Mouse (Mus musculus) lung, adult 18-20 months (tissue): ENCODE data around the gene Runx3.

ENCODE experiments used
- DNase-seq, 2 experiments: peaks; one replicate each; pipeline ENCODE4 v3.0.0; 2022; ENCODE audit warnings: mixed read lengths in 2 of 2

Gene Runx3

DNA sequence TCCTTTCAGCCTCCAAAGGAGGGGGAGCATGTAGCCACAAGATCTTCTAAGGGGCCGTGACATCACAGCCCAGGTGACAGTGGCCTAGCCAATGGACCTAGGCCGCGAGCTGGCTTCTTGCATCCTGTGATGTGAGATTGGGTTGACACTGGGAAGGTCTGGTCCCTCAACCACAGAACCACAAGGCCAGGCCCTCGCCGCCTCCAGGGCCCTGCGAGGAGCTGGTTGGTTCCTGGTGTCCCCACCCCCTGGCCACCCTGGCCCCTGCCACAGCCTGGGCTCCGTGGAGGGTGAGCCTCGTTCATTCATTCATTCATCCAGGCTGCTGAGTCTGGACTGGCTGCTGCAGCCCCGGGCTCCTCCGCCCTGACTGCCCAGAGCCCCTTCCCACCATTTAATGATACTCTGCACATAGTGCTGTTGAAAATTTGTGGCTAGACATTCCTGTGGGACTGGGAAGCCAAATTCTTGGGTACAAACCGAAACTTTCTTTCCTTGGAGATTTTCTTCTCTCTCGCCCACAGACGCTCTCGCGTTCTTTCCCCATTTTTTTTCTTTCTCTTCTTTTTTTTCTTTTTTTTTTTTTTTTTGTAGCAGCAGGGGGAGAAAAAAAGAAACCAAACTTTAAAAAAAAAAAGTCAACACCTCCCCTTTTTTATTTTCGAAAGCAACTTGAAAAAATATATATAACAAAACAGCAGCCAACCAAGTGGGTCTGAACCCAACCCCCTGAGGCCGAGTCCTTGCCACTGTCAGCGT is at the start of gene Runx3:
TSS of gene Runx3 (plus strand) at position 311 of the 759 bp plus-strand sequence.
- peak; percentile 25 to 50 for DNase-seq

DNA sequence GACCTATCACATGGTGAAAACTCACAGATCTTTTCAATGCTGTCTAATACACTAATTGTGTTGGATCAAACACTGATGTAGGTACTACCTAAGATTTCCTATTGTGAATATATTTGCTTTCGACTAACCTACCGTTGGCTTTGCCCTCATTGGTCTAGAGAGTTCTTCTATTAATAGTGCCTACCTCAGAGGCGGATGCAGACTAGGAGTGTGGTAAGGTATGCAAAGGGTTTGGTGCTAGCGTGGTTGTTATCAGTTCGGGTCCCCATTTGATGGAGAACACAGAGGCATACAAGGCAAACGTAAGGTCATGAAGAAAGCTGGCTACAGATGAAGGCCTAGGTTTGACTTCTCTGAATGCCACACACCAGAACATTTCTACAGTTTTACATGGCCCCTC is 47.8 kb upstream of the Runx3 start:
- DNase-seq, result no peak

DNA sequence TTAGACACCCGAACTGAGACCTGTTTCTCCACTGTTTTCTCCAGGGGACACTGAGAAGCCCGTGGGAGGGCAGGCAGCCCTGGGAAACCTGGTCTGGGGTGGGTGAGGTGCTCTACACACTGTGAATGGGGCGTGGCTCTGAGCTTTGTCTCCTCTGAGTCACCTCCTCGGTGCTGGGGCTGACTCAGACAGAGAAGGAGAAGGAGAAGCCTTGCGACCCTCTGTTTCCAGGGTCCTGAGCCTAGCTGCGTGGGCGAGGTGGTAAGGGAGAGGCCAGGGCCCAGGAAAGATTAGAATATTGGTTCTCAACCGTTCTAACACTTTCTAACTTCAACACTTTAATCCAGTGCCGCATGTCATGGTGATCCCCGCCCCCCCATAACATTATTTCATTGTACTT is 46.9 kb upstream of the Runx3 start:
- DNase-seq, result no peak

DNA sequence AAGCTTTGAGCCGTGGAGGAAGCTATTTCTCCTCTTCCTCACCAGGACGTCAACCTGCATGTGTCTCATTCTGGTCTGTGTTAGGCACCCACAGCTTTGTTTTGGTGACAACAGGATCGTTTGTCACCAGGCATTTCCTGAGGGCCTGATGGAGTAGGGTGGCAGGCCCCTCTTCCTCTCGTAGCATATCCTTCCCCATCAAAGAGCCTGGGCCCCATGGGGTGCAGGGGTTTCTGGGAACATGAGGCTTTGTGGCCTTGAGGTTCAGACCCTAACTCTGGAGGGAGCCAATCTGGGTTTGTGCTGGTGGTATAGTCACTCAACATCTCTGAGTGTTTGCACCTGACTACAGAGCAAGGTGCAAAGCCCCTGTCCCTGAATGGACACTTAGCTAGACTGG is 45.8 kb upstream of the Runx3 start:
- DNase-seq, result no peak

DNA sequence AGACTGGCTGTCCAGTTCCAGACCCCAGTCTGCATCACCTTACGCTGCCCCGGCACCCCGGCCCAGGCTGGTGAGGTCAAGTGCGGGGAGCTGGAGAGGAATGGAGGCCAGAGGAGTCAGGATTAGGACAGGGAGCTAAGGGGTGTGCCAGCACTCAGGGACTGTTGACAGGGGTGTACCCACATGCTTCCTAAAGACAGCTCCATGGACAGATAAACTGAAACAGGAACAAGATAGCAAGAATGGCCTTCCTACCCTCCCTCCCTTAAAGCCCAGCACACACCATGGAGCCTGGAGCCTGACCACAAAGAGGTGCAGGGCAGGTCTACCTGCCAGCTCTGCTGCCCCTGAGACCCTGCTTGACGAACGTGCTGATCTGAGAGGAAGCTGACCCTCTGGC is 45.1 kb upstream of the Runx3 start:
- no peak for DNase-seq

DNA sequence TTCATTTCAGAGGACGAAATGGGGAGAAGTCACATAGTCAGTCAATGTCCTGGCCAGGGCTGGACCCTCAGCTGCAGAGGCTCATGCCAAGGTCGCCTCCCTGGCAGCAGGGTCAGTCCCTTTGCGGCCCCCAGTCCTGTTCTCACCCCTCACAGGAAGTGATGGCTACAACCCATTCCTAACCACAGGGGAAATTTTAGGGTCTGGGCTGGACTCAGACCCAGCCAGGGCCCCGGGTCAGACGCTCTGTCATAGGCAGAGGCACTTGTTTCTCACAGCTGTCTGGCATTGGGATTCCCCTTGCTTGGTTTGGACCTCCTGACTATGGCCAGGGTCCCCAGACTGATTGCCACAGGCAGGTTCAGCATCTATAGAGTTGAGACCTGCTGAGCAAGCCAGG is 43.8 kb upstream of the Runx3 start:
- DNase-seq, result no peak

DNA sequence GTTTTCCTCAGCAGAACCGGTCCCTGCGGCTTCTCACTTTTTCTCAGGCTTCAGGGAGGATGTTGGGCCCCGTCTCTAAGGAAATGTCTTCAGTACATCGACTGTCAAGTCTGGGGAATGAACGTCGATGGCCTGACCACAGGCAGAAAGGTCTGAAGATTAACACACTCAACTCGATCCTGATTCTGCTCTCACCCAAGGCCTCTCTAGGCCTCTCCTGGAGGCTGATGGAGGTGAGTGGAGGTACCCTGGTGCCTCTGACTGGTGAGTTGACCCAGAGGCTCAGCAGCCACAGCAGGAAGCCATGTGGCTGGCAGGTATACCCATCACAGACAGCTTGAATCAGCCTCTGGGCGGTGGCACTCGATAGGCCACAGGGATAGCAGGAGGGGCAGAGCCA is 43.3 kb upstream of the Runx3 start:
- DNase-seq, result no peak

DNA sequence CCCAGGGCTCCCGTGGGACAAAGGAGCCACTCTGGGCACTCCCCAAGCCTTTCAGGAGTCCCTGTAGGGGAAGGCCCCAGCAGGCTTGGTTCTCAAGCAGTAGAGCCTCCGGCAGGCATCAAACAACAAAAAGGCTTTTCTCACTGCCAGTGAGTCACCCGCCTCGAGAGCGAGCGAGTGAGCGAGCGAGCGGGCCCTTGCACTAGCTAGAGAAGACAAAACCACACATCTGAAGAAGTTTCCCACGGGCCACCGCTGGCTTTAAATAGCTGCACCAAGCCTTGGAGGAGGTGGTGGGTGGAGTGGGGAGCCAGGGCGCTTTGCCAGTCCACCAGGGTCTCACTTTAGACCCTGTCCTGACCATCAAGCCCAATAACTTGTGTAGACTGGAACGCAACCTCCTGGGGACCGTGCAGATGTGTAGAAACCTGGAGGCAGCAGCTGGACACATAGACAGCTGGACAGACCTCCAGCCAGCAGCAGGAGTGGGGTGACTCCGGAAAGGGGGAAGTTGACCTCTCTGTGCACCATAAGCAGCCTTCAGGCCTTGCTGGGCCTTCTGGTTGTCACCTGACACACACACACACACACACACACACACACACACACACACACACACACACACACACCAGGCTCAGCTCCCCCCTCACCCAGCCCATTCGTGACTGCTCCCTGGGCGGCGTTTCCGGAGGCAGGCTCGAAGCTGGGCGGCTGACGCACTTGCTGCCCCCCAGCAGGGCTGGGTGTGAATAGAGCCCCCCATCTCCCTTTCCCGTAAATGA is 40.4 kb upstream of the Runx3 start:
- DNase-seq, result no peak

DNA sequence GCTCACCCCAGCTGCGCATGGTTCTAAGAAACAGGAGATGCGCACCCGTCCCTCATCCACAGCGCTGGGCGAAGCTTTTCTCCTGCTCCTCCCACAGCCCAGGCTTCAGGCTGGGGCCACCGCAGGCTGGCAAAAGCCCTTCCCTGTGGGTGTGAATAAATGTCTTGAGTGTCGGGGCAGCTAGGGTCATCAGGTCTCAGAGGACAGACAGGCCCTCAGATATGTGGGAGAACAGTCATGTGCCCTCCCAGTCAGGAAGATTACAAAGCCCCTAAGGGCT is 39.9 kb upstream of the Runx3 start:
- DNase-seq, result no peak

DNA sequence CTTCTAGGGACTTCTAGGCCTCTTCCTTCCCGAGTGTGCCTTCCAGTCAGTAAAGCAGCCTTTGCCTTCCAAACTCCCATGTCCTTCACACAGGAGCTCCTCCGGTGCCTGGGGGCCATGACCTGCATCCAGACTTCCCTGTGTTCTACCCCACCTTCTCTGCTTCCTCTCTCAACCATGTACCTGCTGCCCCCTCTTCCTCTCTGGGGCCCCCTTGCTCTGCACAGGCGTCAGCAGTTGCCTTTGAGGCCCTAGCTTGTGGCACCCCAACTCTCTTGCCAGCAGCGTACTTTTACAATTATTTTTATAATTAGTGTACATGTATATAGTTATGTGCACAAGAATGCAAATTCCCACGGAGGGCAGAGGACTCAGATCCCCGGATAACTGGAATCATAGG is 37.4 kb upstream of the Runx3 start:
- DNase-seq, result no peak

DNA sequence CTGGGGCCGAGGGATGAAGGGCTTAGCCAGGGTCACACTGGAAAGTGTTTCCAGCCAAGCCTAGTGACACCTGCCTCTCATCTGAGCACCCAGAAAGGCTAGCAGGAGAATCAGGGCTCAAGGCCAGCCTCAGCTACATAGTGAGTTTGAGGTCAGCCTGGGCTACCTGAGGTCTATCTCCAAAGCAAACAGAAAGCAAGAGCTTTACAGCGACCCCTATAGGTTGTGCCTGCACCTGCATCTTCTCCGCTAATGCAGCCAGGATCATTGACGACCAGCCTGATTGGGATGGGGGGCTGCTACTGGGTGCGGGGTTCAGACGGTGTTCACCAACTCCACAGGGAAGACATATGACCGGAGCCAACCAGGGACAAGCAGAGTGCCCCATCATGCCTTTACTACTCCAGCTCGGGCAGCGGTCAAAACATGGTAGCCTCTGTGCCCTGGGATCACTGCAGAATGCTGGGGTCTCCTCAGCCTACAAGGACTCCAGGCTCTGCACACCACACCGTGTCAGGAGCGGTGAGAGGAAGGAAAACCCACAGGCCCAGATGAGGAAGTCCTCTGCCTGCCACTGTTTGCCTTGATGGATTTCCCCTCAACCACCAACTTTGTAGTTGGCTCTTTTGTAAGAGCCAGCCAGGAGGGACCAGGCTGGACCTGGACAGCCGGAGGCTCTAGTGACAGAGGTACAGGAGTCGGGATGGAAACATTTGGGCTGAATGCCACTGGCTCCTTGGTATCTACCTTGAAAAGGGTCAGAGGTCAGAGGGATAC is 35.2 kb upstream of the Runx3 start:
- DNase-seq, result no peak

DNA sequence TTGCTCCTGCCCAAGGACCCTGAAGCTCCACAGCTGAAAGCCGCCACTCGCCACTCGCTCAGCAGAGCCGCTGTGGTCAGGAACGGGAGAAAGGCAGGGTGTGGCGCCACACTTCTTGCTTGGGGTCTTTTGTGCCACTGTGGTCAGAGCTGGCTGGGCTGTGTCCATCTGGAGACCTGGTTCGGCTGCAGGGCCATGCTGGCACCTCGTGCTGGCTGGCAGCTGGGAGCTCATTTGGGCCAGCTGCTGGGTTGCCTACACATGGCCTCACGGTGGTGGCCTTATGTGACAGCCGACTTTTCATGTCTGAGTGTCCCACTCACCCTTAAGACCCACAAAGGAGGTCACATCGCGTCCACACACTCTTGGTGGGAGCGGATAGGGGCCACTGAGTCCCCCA is 29.8 kb upstream of the Runx3 start:
- no peak for DNase-seq

DNA sequence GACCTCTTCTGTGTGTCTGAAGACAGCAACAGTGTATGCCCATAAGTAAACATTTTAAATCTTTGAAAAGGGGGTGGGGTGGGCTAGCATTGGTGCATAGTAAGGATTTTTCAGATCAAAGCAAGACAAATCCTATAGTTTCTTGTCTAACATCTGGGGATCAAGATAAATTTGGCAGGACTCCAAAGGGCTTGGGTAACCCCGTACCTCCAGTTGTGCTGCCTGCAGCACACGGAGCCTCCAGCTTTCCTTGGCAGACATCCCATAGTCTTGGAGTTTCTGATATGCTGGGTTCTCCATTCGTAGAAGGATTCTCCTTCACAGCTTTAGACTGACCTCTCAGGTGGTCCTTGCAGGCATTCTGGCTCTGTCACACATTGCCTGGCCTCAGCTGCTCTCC is 27.6 kb upstream of the Runx3 start:
- no peak for DNase-seq

DNA sequence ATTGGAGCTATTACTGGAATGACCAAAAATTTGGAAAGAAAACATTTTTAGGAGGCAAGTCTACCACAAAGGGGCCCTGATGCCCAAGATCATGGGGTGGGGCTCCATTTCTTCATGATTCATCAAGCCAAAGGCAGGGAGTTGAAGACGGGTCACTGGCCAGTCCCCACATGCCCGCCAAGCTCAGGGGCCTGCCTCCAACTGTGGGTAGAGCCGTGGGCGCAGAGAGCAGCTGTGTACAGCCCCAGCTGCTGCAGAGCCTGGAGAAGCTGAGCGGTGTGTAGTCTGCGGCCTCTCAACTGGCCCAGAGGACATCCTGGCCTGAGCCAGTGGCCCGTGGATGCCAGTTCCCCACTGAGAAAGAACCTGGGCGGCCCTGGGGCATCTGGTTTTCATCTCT is 24.8 kb upstream of the Runx3 start:
- no peak for DNase-seq

DNA sequence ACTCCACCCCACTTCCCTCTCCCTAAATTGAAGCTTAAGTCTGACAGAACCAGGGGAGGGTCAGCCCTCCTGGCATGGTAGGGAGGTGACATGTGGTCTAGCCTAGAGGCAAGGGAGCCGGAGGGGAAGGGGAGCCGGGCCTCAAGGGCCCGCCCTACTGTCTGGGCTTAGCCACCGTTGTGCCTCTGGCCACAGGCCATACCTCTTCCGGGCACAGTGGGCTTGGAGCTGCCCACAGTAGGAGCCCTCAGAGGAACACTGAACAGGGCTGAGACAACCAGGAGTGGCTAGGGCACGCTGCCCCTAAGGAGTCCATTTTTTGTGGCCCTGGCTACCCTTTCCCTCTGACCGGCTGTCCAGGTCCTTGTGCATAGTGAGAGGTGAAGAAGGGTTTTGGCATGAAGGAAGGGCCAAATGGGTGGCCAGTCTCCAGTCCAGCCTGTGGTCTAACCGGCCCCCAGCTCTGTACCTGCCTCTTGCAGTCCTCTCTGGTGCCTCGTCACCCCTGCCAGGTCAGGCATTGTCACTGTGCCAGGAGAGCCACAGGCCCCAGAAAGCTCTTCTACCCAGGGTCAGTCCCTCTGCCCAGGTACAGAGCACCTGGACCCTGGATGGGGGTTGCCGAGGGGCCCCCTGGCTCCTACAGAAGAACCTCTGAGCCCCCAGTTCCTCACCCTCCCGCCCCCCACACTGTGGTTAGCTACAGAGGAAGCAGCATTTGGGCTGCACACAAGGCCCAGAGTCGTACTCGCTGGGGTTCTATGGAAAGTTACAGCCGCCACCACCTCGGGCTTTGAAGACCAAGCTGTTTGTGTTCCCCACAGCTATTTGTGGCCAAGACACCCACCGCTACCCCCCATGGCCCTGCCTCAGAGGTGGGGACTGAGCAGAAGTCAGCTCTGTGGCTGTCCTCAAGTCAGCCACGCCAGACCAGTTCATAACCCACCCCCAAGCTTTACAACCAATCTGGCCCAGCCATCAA is 22.3 kb upstream of the Runx3 start:
- DNase-seq, result no peak

DNA sequence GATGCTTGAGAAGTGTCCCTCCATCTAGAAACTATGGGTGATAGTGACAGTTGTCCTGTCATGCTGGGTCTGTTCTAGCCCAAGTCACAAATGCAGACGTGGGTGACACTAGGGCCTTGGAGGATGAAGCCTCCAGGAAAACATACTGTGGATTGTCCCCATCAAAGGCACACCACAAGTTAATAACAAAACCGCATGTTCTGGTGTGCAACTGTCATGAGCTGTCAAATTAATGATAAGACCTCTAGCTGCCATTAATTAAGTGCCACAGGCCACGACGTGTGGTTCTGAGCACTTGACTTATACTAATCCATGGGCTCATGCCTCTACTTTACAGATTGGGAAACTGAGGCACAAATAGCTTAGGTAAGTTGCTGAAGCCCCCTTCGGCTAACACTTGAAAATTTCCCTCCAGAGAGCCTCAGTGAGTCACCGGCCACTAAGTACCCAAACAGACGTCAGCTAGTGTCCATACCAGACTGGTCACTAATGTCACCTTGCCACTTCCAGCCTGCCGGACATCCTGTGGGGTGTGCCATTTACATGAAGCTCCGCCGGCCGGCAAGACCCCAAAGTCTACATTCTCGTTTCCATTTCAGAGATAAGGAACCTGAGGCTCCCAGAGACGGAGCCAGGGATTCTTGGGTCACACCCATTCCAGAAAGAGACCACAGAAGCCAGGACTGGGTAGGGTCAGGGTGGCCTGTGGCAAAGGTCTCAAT is 18.3 kb upstream of the Runx3 start:
- no peak for DNase-seq

DNA sequence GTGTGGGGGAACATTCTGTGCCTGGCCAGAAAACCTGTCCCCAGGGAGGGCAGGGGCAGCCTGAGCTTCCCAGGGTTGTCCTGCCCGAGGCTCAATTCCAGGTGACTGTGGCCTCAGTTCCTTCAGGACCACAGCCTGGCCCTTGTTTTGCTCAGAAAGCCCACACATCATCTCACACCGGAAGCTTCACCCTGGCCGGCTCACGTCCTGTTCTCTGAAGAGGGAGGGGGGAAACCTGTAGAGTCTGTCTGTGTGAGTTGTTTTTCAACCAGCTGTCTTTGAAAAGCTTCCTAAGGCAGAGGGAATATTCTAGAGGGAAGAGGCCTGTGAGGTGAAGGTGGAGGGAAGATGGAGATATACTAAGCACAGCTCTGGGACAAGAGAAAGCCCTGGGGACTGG is 17.7 kb upstream of the Runx3 start:
- DNase-seq, result no peak

DNA sequence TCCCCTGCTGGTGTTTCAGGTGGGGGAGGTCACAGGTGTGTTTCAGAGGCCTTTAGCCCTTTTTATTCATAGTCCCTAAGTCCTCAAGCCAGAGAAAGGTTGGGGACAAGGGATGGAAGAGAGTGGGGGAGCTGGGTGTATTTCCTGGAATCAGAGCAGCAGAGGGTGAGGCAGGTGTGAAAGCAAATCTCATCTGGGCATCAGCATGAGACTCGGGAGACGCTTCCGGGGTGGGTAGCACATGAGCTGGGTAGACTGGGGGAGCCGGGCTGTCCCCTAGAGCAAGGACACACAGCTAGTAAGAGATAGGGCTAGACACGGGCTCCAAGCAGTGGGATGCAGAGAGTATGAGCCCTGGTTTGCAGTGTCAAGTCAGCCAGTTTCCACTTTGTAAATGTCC is 16.7 kb upstream of the Runx3 start:
- no peak for DNase-seq

DNA sequence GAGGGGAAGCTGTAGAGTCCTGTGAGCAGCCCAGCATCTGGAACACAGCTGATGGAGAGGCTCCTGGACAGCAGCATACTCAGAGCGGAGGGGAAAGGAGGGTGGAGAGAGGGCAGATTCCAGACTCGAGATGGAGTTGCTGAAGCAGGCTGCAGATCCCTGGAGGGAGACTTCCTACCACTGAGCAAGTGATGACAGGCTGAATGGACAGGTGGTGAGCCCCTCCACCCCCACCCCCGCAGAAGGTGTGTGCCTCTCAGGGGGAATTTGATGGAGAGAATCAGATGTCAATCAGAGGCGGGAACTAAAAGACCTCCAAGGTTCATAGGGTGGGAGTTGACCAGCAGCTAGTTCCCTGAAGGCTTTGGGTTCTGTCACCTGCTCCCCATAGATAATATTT is 13.5 kb upstream of the Runx3 start:
- DNase-seq, result no peak

DNA sequence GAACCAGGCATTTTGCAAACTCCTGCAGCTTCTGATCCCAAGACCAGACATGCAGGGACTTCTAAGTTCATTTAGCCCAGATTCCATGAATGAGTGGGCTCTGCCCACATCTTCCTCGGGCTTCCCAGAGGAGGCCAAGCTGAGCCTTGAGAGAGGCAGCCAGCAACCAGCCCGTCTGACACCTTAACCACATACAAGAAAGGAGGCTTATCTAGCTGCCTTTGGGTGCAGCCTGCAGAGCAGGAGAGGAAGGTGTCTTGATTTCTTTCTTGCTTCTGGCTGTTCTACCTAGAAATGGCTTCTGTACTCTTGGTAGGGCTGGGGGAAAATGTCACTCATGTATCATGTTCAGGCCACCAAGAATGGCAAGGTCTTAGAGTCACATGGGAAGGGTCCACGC is 11.8 kb upstream of the Runx3 start:
- DNase-seq, result no peak

DNA sequence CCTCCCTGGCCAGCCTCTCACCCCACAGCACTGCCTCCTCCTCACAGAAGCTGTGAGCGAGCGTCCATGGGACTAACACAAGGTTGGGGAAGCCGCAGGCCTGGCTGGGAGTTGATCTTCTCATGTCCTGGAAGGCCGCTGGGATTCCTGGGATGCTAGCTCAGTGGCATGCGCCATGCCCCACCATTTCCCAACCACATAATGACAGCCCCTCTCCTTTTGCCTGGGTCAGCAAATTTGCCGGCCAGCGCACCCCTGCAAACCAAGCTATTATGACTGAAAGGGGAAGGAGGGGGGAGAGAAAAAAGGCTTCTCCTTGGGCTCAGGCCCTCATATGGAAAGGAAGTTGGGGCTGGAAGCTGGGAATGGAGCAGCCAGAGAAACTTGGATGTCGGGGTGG is 6.8 kb upstream of the Runx3 start:
- no peak for DNase-seq

DNA sequence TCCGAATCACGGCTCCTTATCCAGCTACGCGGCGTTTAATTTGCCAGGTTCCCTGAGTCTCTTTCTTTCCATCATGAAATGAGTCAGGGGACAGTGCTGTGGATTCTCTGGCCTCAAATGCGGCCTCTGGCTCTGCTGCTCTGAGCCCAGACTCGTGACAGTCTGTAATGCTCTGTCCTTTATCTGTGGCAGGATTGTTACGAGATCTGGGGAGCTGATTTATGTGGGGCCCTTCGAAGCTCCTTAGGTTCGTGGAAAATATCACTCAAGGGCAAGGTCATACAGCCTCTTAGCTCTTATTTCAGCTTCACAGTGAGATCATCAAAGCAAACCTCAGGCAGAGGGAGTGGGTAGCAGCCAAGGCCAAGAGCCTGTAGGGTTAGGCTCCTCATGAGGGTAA is 6.2 kb upstream of the Runx3 start:
- DNase-seq, result no peak
